Mouse (Mus musculus) myocyte (in vitro differentiated cells): ENCODE measurements around the gene Gm20388.

ENCODE experiments used
- MAX ChIP-seq: IDR thresholded peaks from one replicate; pipeline ENCODE4 v1.6.1; 2011; ENCODE audit warnings: low read depth, mild to moderate bottlenecking, control low read depth
- POLR2A ChIP-seq: IDR thresholded peaks from one replicate; pipeline ENCODE4 v1.6.1; 2011; ENCODE audit warnings: low read depth, mild to moderate bottlenecking, control low read depth, moderate library complexity; ENCODE audit not compliant: insufficient read length
- SRF ChIP-seq: IDR thresholded peaks from one replicate; pipeline ENCODE4 v1.6.1; 2011; ENCODE audit warnings: low read depth; ENCODE audit not compliant: control insufficient read depth, insufficient read length
- TCF12 ChIP-seq: IDR thresholded peaks from one replicate; pipeline ENCODE4 v1.6.1; 2011; ENCODE audit warnings: mild to moderate bottlenecking, control low read depth; ENCODE audit not compliant: poor library complexity, insufficient read depth, severe bottlenecking
- USF1 ChIP-seq: IDR thresholded peaks from one replicate; pipeline ENCODE4 v1.6.1; 2011; ENCODE audit warnings: low read depth, mild to moderate bottlenecking, control low read depth, moderate library complexity

DNA sequence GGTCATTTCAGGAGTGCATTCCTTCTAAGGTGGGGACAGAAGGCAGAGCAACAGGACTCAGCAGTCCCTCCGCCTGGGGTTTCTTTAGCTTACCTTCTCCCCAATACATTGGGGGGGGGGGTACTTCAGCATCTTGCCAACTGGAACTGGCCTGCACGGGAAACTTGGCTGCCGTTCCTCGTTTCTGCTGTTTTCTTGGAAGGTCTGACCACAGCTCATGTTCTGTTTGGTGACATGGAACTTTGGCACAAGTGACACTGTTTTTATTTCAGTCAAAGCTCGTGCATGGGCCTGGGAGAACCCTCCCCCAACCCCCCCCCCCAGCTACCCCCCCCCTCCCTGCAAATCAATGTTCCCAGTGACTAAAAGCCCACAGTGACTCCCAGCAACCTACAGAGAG is 3837.1 kb downstream of the Gm20388 start:
- TF ChIP-seq POLR2A (no peak), MAX (no peak), TCF12 (no peak), SRF (no peak), USF1 (no peak)
